Mouse (Mus musculus): ENCODE measurements around the gene Kctd12.

Kctd12 gene

DNA sequence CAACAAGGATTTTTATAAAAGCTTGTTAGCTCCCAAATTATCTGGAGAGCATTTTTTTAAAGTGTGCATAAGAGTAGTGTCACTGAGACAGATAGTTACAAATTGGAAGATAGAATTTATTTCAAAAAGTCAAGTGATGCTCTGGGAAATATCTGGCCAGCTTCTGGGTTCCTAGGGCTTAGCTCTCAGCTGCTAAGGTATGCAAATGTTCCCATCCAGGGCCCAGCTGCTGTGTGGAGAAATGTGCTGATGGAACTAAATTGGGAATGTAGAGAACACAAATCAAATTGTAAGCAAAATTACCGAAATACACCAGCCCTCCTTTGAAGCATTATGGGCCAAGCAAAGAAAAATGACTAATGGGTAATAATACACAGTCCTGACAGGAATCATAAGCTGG, 16.6 kb downstream of the Kctd12 start:
- no peak for DNase-seq (ENCODE audit: low spot score in 2 of 2)

DNA sequence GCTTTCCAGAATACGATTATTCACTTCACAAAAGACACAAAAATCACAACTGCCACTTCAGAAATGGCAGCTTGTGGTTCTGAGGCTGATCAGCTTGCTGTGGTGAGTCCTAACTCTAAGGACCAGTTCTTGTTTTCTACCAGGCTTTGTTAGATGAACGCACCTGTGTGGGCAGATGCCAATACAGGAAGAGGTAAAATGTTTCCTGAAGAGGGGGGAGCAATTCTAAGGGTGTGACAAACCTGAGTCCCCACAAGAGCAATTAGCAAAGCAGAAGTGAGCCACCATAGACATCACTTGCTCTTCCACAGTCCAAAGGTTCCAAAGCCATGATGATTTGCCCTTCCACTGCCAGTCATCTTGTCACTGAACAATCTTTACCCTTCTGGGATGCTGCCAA, 20.4 kb downstream of the Kctd12 start:
- no peak for DNase-seq (ENCODE audit: low spot score in 2 of 2)

DNA sequence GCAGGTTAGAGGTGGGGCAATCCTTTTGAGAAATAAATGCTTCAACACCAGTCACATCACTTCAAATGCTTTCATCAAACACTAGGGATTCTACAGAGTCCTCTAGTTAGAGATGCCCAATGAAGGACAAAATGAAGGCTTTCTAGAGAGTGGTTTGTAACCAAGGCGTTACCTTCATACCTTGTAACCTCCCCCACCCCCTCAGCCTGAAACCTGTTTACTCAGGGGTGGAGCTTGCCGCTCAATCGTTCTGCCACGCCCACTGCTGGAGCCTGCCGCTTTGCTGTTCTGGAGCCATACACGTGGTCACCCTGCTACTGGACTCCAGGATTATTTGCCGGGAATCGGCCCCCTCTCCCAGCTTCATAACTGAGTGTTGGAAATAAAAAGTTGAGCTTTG, 28.9 kb downstream of the Kctd12 start:
- no peak for DNase-seq (ENCODE audit: low spot score in 2 of 2)

DNA sequence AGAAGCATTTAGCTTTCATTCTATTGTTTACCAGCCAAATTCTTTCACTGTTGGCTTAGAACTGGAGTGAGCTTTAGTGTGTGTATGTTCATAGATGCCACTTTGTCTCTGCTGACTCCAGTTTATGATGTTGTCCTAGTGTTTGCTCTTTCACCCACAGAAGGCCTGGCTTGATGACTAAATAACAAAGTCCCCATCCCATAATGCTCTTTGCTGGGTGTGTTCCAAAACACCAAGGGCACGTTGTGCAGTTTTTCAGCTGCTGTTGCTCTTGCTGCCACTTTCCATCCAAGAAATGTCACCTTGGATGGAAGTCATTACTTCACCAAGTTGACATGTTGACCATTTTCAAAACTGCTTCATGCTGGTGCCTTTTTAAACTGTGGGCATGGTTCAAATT, 30.5 kb downstream of the Kctd12 start:
- no peak for DNase-seq (ENCODE audit: low spot score in 2 of 2)

DNA sequence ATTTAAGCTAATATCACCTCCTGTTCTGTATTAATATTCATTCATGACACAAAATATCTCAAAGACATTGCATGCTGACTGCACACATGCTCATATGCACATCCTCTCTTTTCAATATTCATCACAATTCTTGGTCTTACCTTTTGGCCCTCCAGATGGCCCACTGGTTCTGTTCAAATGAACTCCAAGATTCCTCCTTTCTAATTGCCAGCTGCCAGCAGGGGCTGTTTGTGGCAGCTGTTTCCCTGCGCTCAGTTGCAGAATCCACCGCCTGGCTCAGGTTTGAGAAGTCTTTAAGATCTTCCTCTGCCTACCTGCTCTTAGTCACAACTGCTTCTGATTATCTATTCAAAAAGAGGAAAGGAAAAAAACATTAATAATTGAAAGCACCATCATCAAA, 34.6 kb downstream of the Kctd12 start:
- no peak for DNase-seq (ENCODE audit: low spot score in 2 of 2)

DNA sequence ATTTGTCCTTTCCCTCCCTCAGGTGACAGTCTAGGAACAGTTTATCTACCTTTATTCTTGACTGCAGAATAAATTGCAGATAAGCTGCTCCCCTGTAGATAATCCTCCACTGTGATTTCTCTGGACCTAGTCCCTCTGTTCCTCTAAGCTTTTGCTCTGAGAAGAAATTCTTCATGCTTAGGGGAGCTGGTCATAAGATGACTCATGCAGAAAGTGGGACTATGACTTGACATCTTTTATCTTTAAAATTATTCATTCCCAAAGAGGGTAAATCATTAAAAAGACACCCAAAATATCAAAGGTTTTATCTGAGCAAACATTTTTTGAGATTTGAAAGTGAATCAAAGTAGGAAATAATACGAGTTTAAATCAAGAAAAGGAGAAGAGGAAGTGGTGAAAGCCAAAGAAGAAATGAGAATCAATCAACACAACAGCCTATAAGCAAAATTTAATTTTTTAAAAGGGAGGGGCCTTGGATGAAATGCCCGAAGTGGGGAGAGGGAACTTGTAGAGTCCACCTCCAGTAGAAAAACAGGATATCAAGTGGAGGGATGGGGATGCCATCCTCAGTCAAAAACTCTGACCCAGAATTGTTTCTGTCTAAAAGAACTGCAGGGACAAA, 40.1 kb downstream of the Kctd12 start:
- DNase-seq (ENCODE audit: low spot score in 2 of 2), result no peak

DNA sequence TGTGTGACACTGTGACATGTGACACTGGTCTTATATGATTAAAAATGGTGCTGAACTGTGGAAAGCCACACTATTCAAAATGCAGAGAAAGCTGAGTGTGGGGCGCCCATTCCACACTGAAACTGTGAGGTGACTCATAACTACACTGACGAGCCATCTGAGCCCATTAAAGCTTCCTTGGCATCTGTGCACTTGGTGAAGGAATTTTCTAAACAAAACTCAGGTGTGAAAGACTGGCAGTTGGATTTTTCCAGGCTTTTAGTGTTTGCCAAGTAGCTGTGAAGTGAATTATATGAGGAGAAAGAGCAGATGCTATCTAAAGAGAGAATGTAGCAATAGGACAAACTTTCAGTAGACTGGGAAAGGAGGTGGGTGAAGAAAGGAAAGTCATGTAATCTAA, 47.6 kb downstream of the Kctd12 start:
- DNase-seq (ENCODE audit: low spot score in 2 of 2), result no peak

DNA sequence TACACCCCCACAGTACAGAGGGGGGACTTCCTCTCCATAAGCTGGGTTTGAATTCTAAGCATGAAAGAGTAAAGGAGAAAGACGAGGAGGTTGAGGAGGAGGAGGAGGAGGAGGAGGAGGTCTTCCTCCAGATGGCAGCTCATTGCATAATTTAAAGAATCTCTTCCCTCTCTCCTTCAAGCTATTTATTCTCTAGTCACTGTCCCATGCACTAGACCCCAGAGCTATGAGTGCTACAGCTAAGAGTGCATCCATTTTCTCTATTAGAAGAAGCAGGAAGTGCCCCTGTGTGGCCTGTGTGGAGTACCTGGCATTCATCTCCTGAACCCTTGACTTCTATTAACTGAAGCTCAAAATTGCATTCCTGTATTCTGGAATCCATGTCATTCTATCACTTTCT, 51.5 kb downstream of the Kctd12 start:
- no peak for DNase-seq (ENCODE audit: low spot score in 2 of 2)

DNA sequence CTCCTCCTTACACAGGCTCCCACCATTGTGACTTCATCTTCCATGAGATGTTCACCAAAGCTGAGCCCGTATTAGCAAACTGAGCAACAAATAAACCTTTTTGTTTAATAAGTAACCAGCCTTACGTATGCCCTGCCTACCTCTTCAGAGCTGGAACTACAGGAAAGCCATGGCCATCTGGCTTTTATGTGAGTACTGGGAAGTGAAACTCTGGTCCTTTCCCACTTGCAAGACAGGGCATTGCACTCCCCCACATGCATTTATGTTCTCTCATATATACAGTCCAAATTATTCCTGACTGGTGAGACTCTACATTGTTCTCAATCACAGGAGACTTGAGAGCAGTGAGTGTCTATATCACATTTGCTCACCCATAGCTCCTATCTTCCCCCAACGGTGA, 52.9 kb downstream of the Kctd12 start:
- DNase-seq (ENCODE audit: low spot score in 2 of 2), result no peak

DNA sequence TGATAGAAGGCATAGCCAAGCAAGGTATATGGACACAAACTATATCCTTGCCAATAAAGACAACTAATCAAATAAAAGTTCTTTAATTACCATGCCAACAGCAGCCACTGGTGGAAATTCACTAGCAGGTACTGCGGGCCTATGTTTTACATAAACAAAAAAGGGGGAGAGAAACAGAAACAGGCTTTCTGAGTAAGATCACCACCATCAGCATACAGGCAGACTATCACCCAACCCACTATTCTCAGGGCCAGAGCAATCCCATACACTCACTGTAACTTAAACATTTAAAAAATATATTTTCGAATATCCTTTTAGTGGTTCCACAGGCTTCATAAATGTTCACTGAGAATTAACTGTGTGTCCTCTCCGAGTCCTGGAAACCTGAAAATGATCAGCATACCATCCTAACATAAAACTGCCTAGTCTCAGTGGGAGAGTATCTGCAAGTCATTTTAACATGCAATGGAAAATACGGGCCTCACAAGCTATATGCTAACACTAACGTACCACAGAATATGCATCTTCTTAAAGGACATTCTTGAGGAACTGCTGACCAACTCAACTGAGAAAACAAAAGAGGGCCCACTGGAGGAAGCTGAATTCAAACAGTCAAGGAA, 54.5 kb downstream of the Kctd12 start:
- DNase-seq (ENCODE audit: low spot score in 2 of 2), result no peak
